In the genomic region with DNA sequence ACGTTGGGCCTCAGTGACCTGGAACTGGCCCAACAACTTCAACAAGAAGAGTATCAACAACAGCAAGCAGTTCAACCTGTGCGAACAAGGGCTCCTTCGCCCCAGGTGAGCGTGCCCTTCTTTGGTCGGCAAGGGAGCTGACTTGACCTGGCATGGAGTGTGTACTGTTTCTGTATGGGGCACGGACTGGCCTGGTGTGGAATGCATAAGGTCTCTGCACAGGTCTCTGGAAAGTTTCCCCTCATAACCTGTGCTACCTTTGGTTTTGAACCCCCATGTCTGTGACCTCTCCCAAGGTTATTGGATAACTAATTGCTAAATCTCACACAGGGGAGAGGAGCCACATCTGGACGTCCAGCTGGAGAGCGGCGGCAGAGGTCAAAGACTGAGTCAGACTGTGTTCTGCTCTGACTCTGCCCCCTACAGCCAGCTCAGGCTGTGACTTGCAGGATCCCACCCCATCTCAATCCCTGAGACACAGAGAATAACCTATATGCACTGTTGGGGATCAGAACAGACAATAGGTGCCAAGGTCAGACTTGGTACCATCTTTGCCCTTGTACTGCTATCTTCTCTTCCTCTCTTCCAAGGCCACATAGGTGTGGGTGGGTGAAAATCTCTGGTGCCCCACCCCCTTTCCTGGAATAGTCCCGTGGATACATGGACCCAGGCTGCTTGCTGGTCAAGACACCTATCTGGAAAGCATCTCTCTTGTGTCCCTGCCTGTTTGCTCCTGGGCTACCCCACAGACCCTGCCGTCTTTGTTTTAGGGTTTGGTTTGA, we compare ENCODE assay signal across 10 mouse cellular contexts. TPM values are rescaled to one million over a fixed set of nuclear protein-coding genes. Genes with fewer than 3 reads are reported as not detected.
DNase-seq lines count a peak whose midpoint lies in the region; ATAC-seq and TF ChIP-seq lines count a peak whose summit lies in the region.
"Had no signal": no experiment of that assay in that cellular context is flagged by ENCODE, and none has a peak within 500 bp of the region (broad histone marks: within the 10 kb centered on the region; RNA-seq: fewer than 3 reads in every experiment).

No protein-coding gene starts in this region.

- no peak overlapping the region for H3K4me3 ChIP-seq in heart, embryonic 13.5 days
- no peak overlapping the region for H3K4me3 ChIP-seq in neural tube, embryonic 12.5 days
- H3K4me3 ChIP-seq in kidney, embryonic 16.5 days (ENCODE audit: low read length) = no peak overlapping the region
- no peak overlapping the region for H3K4me3 ChIP-seq in stomach, postnatal 0 days (ENCODE audit: low read depth, low read length)
- H3K4me3 ChIP-seq in thymus, adult 2 months (ENCODE audit: control insufficient read depth, insufficient read depth, low read length) = no peak overlapping the region
- H3K4me3 ChIP-seq: hindbrain, embryonic 13.5 days; neural tube, embryonic 13.5 days had no signal

- H3K27me3 ChIP-seq in heart, embryonic 13.5 days (replicated peaks) = no peaks in the 10 kb centered on the region
- no peaks in the 10 kb centered on the region for H3K27me3 ChIP-seq in neural tube, embryonic 12.5 days (replicated peaks)
- no peaks in the 10 kb centered on the region for H3K27me3 ChIP-seq in kidney, embryonic 16.5 days (ENCODE audit: insufficient read depth, low read length)
- no peaks in the 10 kb centered on the region for H3K27me3 ChIP-seq in stomach, postnatal 0 days (ENCODE audit: control insufficient read depth, insufficient read depth, low read length)
- no peaks in the 10 kb centered on the region for H3K27me3 ChIP-seq in thymus, adult 2 months (ENCODE audit: control insufficient read depth, insufficient read depth, low read length)
- H3K27me3 ChIP-seq: hindbrain, embryonic 13.5 days; neural tube, embryonic 13.5 days had no signal

- WGBS in heart, embryonic 13.5 days = 75% methylated on average over 11 of the region's 11 CpGs
- WGBS in neural tube, embryonic 12.5 days = 80% methylated on average over 11 of the region's 11 CpGs
- WGBS in kidney, embryonic 16.5 days = 70% methylated on average over 11 of the region's 11 CpGs
- 57% methylated on average over 11 of the region's 11 CpGs for WGBS in stomach, postnatal 0 days
- 87% methylated on average over 11 of the region's 11 CpGs for WGBS in thymus, adult 2 months

- 0 out of 2 replicates have a peak overlapping the region, but pooled peaks have one; percentile 22 for H3K4me2 ChIP-seq in heart, embryonic 13.5 days
- H3K4me2 ChIP-seq in neural tube, embryonic 12.5 days (replicated peaks) = no peak overlapping the region
- no peak overlapping the region for H3K4me2 ChIP-seq in kidney, embryonic 16.5 days (replicated peaks; ENCODE audit: low read depth, low read length)
- H3K4me2 ChIP-seq in stomach, postnatal 0 days (replicated peaks; ENCODE audit: low read depth) = no peak overlapping the region
- H3K4me2 ChIP-seq: hindbrain, embryonic 13.5 days; neural tube, embryonic 13.5 days had no signal

- no peak for TF ChIP-seq POLR2A in thymus, adult 2 months (IDR thresholded peaks at IDR 0.05; ENCODE audit: control insufficient read depth, extremely low read depth, insufficient read depth, low read length, poor library complexity)

- ATAC-seq in heart, embryonic 13.5 days (ENCODE audit: extremely low read depth, insufficient number of reproducible peaks, low FRiP score, low TSS enrichment) = peak; percentile 23; the same call in 1 of the 2 replicates
- 0 out of 2 replicates have a peak, but pooled peaks have one; percentile 2 for ATAC-seq in neural tube, embryonic 12.5 days (ENCODE audit: low FRiP score, low read depth)
- ATAC-seq in kidney, embryonic 16.5 days (ENCODE audit: low FRiP score, low TSS enrichment) = peak; percentile 42; the same call in 1 of the 2 replicates
- ATAC-seq in stomach, postnatal 0 days (ENCODE audit: low FRiP score, low TSS enrichment) = no peak

- H3K4me1 ChIP-seq in heart, embryonic 13.5 days = peaks cover 14% of the 10 kb centered on the region
- no peaks in the 10 kb centered on the region for H3K4me1 ChIP-seq in neural tube, embryonic 12.5 days
- H3K4me1 ChIP-seq in kidney, embryonic 16.5 days (ENCODE audit: insufficient read depth, low read length) = peaks cover 11% of the 10 kb centered on the region
- no peaks in the 10 kb centered on the region for H3K4me1 ChIP-seq in stomach, postnatal 0 days (replicated peaks; ENCODE audit: control insufficient read depth, insufficient read depth)
- peaks cover 17% of the 10 kb centered on the region for H3K4me1 ChIP-seq in thymus, adult 2 months (replicated peaks; ENCODE audit: control insufficient read depth, insufficient read depth, low read length)
- H3K4me1 ChIP-seq: hindbrain, embryonic 13.5 days; neural tube, embryonic 13.5 days had no signal

- no peak overlapping the region for H3K27ac ChIP-seq in heart, embryonic 13.5 days (replicated peaks)
- H3K27ac ChIP-seq in neural tube, embryonic 12.5 days = no peak overlapping the region
- H3K27ac ChIP-seq in kidney, embryonic 16.5 days (ENCODE audit: low read length) = peak overlapping the region; percentile 35; the same call in 1 of the 2 replicates
- peak overlapping the region; percentile 31 for H3K27ac ChIP-seq in stomach, postnatal 0 days (replicated peaks)
- H3K27ac ChIP-seq in thymus, adult 2 months (ENCODE audit: control insufficient read depth, insufficient read depth, low read length) = no peak overlapping the region
- H3K27ac ChIP-seq: hindbrain, embryonic 13.5 days; neural tube, embryonic 13.5 days had no signal

- DNase-seq in heart, adult 11 months = no peak
- DNase-seq in neural tube, embryonic 10.5 days (ENCODE audit: extremely low spot score, low spot score) = no peak
- no peak for DNase-seq in stomach, postnatal 0 days (ENCODE audit: low spot score)
- no peak for DNase-seq in thymus, adult 2 months
- DNase-seq in cerebellum, postnatal 4 days (ENCODE audit: low spot score in 2 of 2) = no peak

- no peaks in the 10 kb centered on the region for H3K9me3 ChIP-seq in heart, embryonic 13.5 days
- no peaks in the 10 kb centered on the region for H3K9me3 ChIP-seq in neural tube, embryonic 12.5 days
- H3K9me3 ChIP-seq in kidney, embryonic 16.5 days (ENCODE audit: low read length) = no peaks in the 10 kb centered on the region
- no peaks in the 10 kb centered on the region for H3K9me3 ChIP-seq in stomach, postnatal 0 days (ENCODE audit: control insufficient read depth, low read length)
- H3K9me3 ChIP-seq: hindbrain, embryonic 13.5 days; neural tube, embryonic 13.5 days had no signal

- H3K9ac ChIP-seq in heart, embryonic 13.5 days = no peak overlapping the region
- H3K9ac ChIP-seq in neural tube, embryonic 12.5 days = no peak overlapping the region
- H3K9ac ChIP-seq in kidney, embryonic 16.5 days (replicated peaks; ENCODE audit: low read length) = peak overlapping the region; percentile 27; the same call in 1 of the 2 replicates
- H3K9ac ChIP-seq in stomach, postnatal 0 days (ENCODE audit: low read length) = no peak overlapping the region
- H3K9ac ChIP-seq: hindbrain, embryonic 13.5 days; neural tube, embryonic 13.5 days had no signal

- no peak for TF ChIP-seq CTCF in stomach, postnatal 0 days (IDR thresholded peaks at IDR 0.05; ENCODE audit: low read depth)
- TF ChIP-seq CTCF in thymus, adult 2 months (IDR thresholded peaks at IDR 0.05; ENCODE audit: borderline replicate concordance, control insufficient read depth, extremely low read depth, insufficient read depth, low read length, poor library complexity) = no peak

- no peak for TF ChIP-seq EP300 in stomach, postnatal 0 days (optimal IDR thresholded peaks at IDR 0.05)

- H3K36me3 ChIP-seq in heart, embryonic 13.5 days = peaks cover 62% of the 10 kb centered on the region
- peaks cover 58% of the 10 kb centered on the region for H3K36me3 ChIP-seq in neural tube, embryonic 12.5 days
- H3K36me3 ChIP-seq in kidney, embryonic 16.5 days (ENCODE audit: insufficient read depth, low read length) = peaks cover 35% of the 10 kb centered on the region
- H3K36me3 ChIP-seq in stomach, postnatal 0 days (ENCODE audit: control insufficient read depth, insufficient read depth, low read length) = peaks cover 8% of the 10 kb centered on the region; the same call in 1 of the 2 replicates
- H3K36me3 ChIP-seq in thymus, adult 2 months (ENCODE audit: control insufficient read depth, insufficient read depth, low read length) = no peaks in the 10 kb centered on the region

RNA-seq across cellular contexts. Expression of a gene that starts 11.5 kb away (rescaled TPM):
- polyA plus RNA-seq in heart, embryonic 13.5 days (2015; fragmentation: Nextera tagmentation; extraction: Ambion mirVana) = 0.90 and 1.1 TPM in 2 replicates
- 0.94 and 1.2 TPM in 2 replicates for polyA plus RNA-seq in neural tube, embryonic 12.5 days (2016; fragmentation: Nextera tagmentation; extraction: Ambion mirVana)
- 8.6 and 9.4 TPM in 2 replicates for polyA plus RNA-seq in kidney, embryonic 16.5 days (2015; fragmentation: Nextera tagmentation; extraction: Ambion mirVana)
- polyA plus RNA-seq in stomach, postnatal 0 days (2015; fragmentation: Nextera tagmentation; extraction: Ambion mirVana) = 57.2 and 63.1 TPM in 2 replicates
- 1.4 and 1.5 TPM in 2 replicates for polyA plus RNA-seq in thymus, adult 2 months (2012; rRNA removed)

RNA-seq across cellular contexts. Expression of a gene that starts 13.6 kb away (rescaled TPM):
- polyA plus RNA-seq in heart, embryonic 13.5 days (2015; fragmentation: Nextera tagmentation; extraction: Ambion mirVana) = 24.5 and 26.0 TPM in 2 replicates
- 34.9 and 36.1 TPM in 2 replicates for polyA plus RNA-seq in neural tube, embryonic 12.5 days (2016; fragmentation: Nextera tagmentation; extraction: Ambion mirVana)
- polyA plus RNA-seq in kidney, embryonic 16.5 days (2015; fragmentation: Nextera tagmentation; extraction: Ambion mirVana) = 25.8 and 27.4 TPM in 2 replicates
- 10.1 and 11.7 TPM in 2 replicates for polyA plus RNA-seq in stomach, postnatal 0 days (2015; fragmentation: Nextera tagmentation; extraction: Ambion mirVana)
- polyA plus RNA-seq in thymus, adult 2 months (2012; rRNA removed) = 17.2 and 18.5 TPM in 2 replicates

RNA-seq across cellular contexts. Expression of a gene that starts 14.4 kb away (rescaled TPM):
- polyA plus RNA-seq in heart, embryonic 13.5 days (2015; fragmentation: Nextera tagmentation; extraction: Ambion mirVana) = 24.3 TPM in 2 replicates
- polyA plus RNA-seq in neural tube, embryonic 12.5 days (2016; fragmentation: Nextera tagmentation; extraction: Ambion mirVana) = 51.3 and 51.5 TPM in 2 replicates
- polyA plus RNA-seq in kidney, embryonic 16.5 days (2015; fragmentation: Nextera tagmentation; extraction: Ambion mirVana) = 55.8 and 57.0 TPM in 2 replicates
- 55.9 and 64.1 TPM in 2 replicates for polyA plus RNA-seq in stomach, postnatal 0 days (2015; fragmentation: Nextera tagmentation; extraction: Ambion mirVana)
- polyA plus RNA-seq in thymus, adult 2 months (2012; rRNA removed) = 50.3 and 50.4 TPM in 2 replicates

RNA-seq across cellular contexts. Expression of a gene that starts 19.1 kb away (rescaled TPM):
- 128 and 140 TPM in 2 replicates for polyA plus RNA-seq in heart, embryonic 13.5 days (2015; fragmentation: Nextera tagmentation; extraction: Ambion mirVana)
- polyA plus RNA-seq in neural tube, embryonic 12.5 days (2016; fragmentation: Nextera tagmentation; extraction: Ambion mirVana) = 104 and 110 TPM in 2 replicates
- polyA plus RNA-seq in kidney, embryonic 16.5 days (2015; fragmentation: Nextera tagmentation; extraction: Ambion mirVana) = 208 and 209 TPM in 2 replicates
- 75.0 and 80.3 TPM in 2 replicates for polyA plus RNA-seq in stomach, postnatal 0 days (2015; fragmentation: Nextera tagmentation; extraction: Ambion mirVana)
- 129 and 140 TPM in 2 replicates for polyA plus RNA-seq in thymus, adult 2 months (2012; rRNA removed)

RNA-seq across cellular contexts. Expression of a gene that starts 44.5 kb away (rescaled TPM):
- 0.23 and 0.24 TPM in 2 replicates for polyA plus RNA-seq in heart, embryonic 13.5 days (2015; fragmentation: Nextera tagmentation; extraction: Ambion mirVana)
- polyA plus RNA-seq in neural tube, embryonic 12.5 days (2016; fragmentation: Nextera tagmentation; extraction: Ambion mirVana) = 0.28 TPM in 2 replicates
- 0.41 and 0.82 TPM in 2 replicates for polyA plus RNA-seq in kidney, embryonic 16.5 days (2015; fragmentation: Nextera tagmentation; extraction: Ambion mirVana)
- polyA plus RNA-seq in stomach, postnatal 0 days (2015; fragmentation: Nextera tagmentation; extraction: Ambion mirVana) = 16.6 and 16.8 TPM in 2 replicates
- 1.3 and 1.6 TPM in 2 replicates for polyA plus RNA-seq in thymus, adult 2 months (2012; rRNA removed)
- polyA plus RNA-seq: neural tube, embryonic 13.5 days had no signal

Comparison
In these comparisons a context has a peak if more than half of its experiments do, and no peak if none do; other contexts are left out.
1. H3K27ac ChIP-seq: peak in kidney, embryonic 16.5 days (single experiment) and stomach, postnatal 0 days (single experiment); none in heart, embryonic 13.5 days (single experiment), neural tube, embryonic 12.5 days (single experiment) and thymus, adult 2 months (single experiment).